Mouse (Mus musculus) forebrain, embryonic 15.5 days (tissue): ENCODE measurements around the gene Gorasp2. TPM values are rescaled to one million over a fixed set of nuclear protein-coding genes. Genes with fewer than 3 reads are reported as not detected.

ENCODE experiments used
- ATAC-seq: fragments of 200-750 bp; cut with Nextera tagmentation; replicated peaks from 2 replicates; pipeline ENCODE4 v1.8.0; 2017; ENCODE audit warnings: mild to moderate bottlenecking, moderate TSS enrichment, moderate library complexity
- H3K27ac ChIP-seq: fragments of 300-500 bp; sonication (generic); replicated peaks from 2 replicates; pipeline ENCODE4 v1.5.1; 2015; ENCODE audit warnings: mild to moderate bottlenecking, inconsistent platforms
- H3K27me3 ChIP-seq: fragments of 300-500 bp; sonication (generic); 2 replicates; pipeline ENCODE4 v1.6.1; 2015; ENCODE audit warnings: inconsistent platforms
- H3K36me3 ChIP-seq: fragments of 300-500 bp; sonication (generic); 2 replicates; pipeline ENCODE4 v1.6.1; 2015; ENCODE audit warnings: mild to moderate bottlenecking, inconsistent platforms
- H3K4me1 ChIP-seq: fragments of 300-500 bp; sonication (generic); 2 replicates; pipeline ENCODE4 v1.6.1; 2015; ENCODE audit warnings: inconsistent platforms
- H3K4me2 ChIP-seq: fragments of 300-500 bp; sonication (generic); replicated peaks from 2 replicates; pipeline ENCODE4 v1.6.1; 2015; ENCODE audit warnings: mild to moderate bottlenecking, inconsistent platforms
- H3K4me3 ChIP-seq: fragments of 300-500 bp; sonication (generic); 2 replicates; pipeline ENCODE4 v1.5.1; 2015; ENCODE audit warnings: mild to moderate bottlenecking, inconsistent platforms
- H3K9ac ChIP-seq: fragments of 300-500 bp; sonication (generic); replicated peaks from 2 replicates; pipeline ENCODE4 v1.6.1; 2015; ENCODE audit warnings: mild to moderate bottlenecking, inconsistent platforms
- H3K9me3 ChIP-seq: fragments of 300-500 bp; sonication (generic); 2 replicates; pipeline ENCODE4 v1.6.1; 2016; ENCODE audit warnings: inconsistent platforms
- WGBS: fragments of 180-500 bp; shearing (Covaris S2); methylation state at CpG from one replicate; pipeline ENCODE4 v1.1.7; 2015; ENCODE audit warnings: mixed read lengths; 5-methylcytosine and 5-hydroxymethylcytosine counted together
- polyA plus RNA-seq: library from polyadenylated mRNA; unstranded; fragments of >200 nt; fragmentation: Nextera tagmentation; extraction: Ambion mirVana; gene quantifications from 2 replicates; pipeline ENCODE4 v1.2.1, GENCODE M21; 2015

The Gorasp2 gene
- polyA plus RNA-seq, 1 experiment from 2014 or later = 125 TPM

- 89% methylated on average over 7 of the region's 7 CpGs for WGBS
- Histone ChIP-seq H3K27me3 (no peaks in the 10 kb centered on the region), H3K4me2 (no peak overlapping the region), H3K9ac (no peak overlapping the region), H3K4me1 (peaks cover 17% of the 10 kb centered on the region), H3K9me3 (no peaks in the 10 kb centered on the region), H3K27ac (no peak overlapping the region), H3K4me3 (no peak overlapping the region), H3K36me3 (no peaks in the 10 kb centered on the region)
- ATAC-seq = no peak
These were observed 5.6 kb downstream of the Gorasp2 start for GRCm38 (mm10) chr2:70667016-70667415.

- Histone ChIP-seq H3K4me3 (no peak overlapping the region), H3K9ac (no peak overlapping the region), H3K36me3 (no peaks in the 10 kb centered on the region), H3K4me1 (no peaks in the 10 kb centered on the region), H3K27me3 (no peaks in the 10 kb centered on the region), H3K4me2 (no peak overlapping the region), H3K27ac (no peak overlapping the region), H3K9me3 (no peaks in the 10 kb centered on the region)
- no peak for ATAC-seq
- WGBS = 83% methylated on average over 2 of the region's 2 CpGs
These were observed 7.9 kb downstream of the Gorasp2 start for GRCm38 (mm10) chr2:70669241-70669640.

GRCm38 (mm10) chr2:70669896-70670295 is 8.5 kb downstream of the Gorasp2 start:
- Histone ChIP-seq H3K9me3 (no peaks in the 10 kb centered on the region), H3K27ac (no peak overlapping the region), H3K4me2 (no peak overlapping the region), H3K4me1 (no peaks in the 10 kb centered on the region), H3K4me3 (no peak overlapping the region), H3K9ac (no peak overlapping the region), H3K27me3 (no peaks in the 10 kb centered on the region), H3K36me3 (no peaks in the 10 kb centered on the region)
- no peak for ATAC-seq
- WGBS = 87% methylated on average over 2 of the region's 2 CpGs

- Histone ChIP-seq H3K36me3 (no peaks in the 10 kb centered on the region), H3K27me3 (no peaks in the 10 kb centered on the region), H3K4me3 (no peak overlapping the region), H3K9me3 (no peaks in the 10 kb centered on the region), H3K9ac (no peak overlapping the region), H3K4me2 (no peak overlapping the region), H3K27ac (no peak overlapping the region), H3K4me1 (no peaks in the 10 kb centered on the region)
- ATAC-seq = no peak
- 76% methylated on average over 2 of the region's 2 CpGs for WGBS
These were observed 11.1 kb downstream of the Gorasp2 start for GRCm38 (mm10) chr2:70672476-70672875.

- H3K4me3 ChIP-seq = no peak overlapping the region
- peaks cover 7% of the 10 kb centered on the region for H3K36me3 ChIP-seq
- WGBS = 81% methylated on average over 7 of the region's 7 CpGs
- H3K4me1 ChIP-seq = no peaks in the 10 kb centered on the region
- H3K27ac ChIP-seq = no peak overlapping the region
- H3K9me3 ChIP-seq = no peaks in the 10 kb centered on the region
- no peak overlapping the region for H3K4me2 ChIP-seq
- no peak overlapping the region for H3K9ac ChIP-seq
- no peaks in the 10 kb centered on the region for H3K27me3 ChIP-seq
- no peak for ATAC-seq
These were observed 12.2 kb downstream of the Gorasp2 start for GRCm38 (mm10) chr2:70673445-70674126.

GRCm38 (mm10) chr2:70682324-70682723 is 20.9 kb downstream of the Gorasp2 start:
- Histone ChIP-seq H3K9ac (no peak overlapping the region), H3K27me3 (no peaks in the 10 kb centered on the region), H3K4me2 (no peak overlapping the region), H3K27ac (no peak overlapping the region), H3K4me3 (no peak overlapping the region), H3K36me3 (peaks cover 87% of the 10 kb centered on the region), H3K4me1 (no peaks in the 10 kb centered on the region), H3K9me3 (no peaks in the 10 kb centered on the region)
- WGBS = 91% methylated on average over 2 of the region's 2 CpGs
- no peak for ATAC-seq

- ATAC-seq = no peak
- no peak overlapping the region for H3K9ac ChIP-seq
- H3K9me3 ChIP-seq = no peaks in the 10 kb centered on the region
- no peak overlapping the region for H3K27ac ChIP-seq
- H3K4me3 ChIP-seq = no peak overlapping the region
- H3K36me3 ChIP-seq = peaks cover 79% of the 10 kb centered on the region
- no peaks in the 10 kb centered on the region for H3K4me1 ChIP-seq
- H3K27me3 ChIP-seq = no peaks in the 10 kb centered on the region
- 94% methylated on average over 21 of the region's 21 CpGs for WGBS
- no peak overlapping the region for H3K4me2 ChIP-seq
These were observed 27.2 kb downstream of the Gorasp2 start for GRCm38 (mm10) chr2:70688454-70689078.

GRCm38 (mm10) chr2:70690195-70690594 is 28.8 kb downstream of the Gorasp2 start:
- no peak overlapping the region for H3K4me3 ChIP-seq
- ATAC-seq = no peak
- H3K4me1 ChIP-seq = no peaks in the 10 kb centered on the region
- no peak overlapping the region for H3K27ac ChIP-seq
- no peaks in the 10 kb centered on the region for H3K27me3 ChIP-seq
- no peak overlapping the region for H3K4me2 ChIP-seq
- H3K9me3 ChIP-seq = no peaks in the 10 kb centered on the region
- no peak overlapping the region for H3K9ac ChIP-seq
- WGBS = 84% methylated on average over 11 of the region's 11 CpGs
- H3K36me3 ChIP-seq = peaks cover 63% of the 10 kb centered on the region

- Histone ChIP-seq H3K4me3 (no peak overlapping the region), H3K27me3 (no peaks in the 10 kb centered on the region), H3K27ac (no peak overlapping the region), H3K9ac (no peak overlapping the region), H3K36me3 (peaks cover 16% of the 10 kb centered on the region), H3K4me2 (no peak overlapping the region), H3K4me1 (no peaks in the 10 kb centered on the region), H3K9me3 (no peaks in the 10 kb centered on the region)
- 92% methylated on average over 10 of the region's 10 CpGs for WGBS
- no peak for ATAC-seq
These were observed 34.3 kb downstream of the Gorasp2 start for GRCm38 (mm10) chr2:70695712-70696111.

GRCm38 (mm10) chr2:70700851-70701250 is 39.5 kb downstream of the Gorasp2 start:
- 84% methylated on average over 3 of the region's 3 CpGs for WGBS
- ATAC-seq = no peak

GRCm38 (mm10) chr2:70701571-70701970 is 40.2 kb downstream of the Gorasp2 start:
- Histone ChIP-seq H3K36me3 (no peaks in the 10 kb centered on the region), H3K4me2 (no peak overlapping the region), H3K4me1 (0 out of 2 replicates have a peak, but pooled peaks cover 6% of the 10 kb centered on the region), H3K9ac (no peak overlapping the region), H3K27ac (no peak overlapping the region), H3K9me3 (no peaks in the 10 kb centered on the region), H3K27me3 (no peaks in the 10 kb centered on the region), H3K4me3 (no peak overlapping the region)
- WGBS = 77% methylated on average over 9 of the region's 9 CpGs
- no peak for ATAC-seq

More at GRCm38 (mm10) chr2:70700851-70701250, 39.5 kb downstream of the Gorasp2 start:
- no peaks in the 10 kb centered on the region for H3K27me3 ChIP-seq
- no peak overlapping the region for H3K9ac ChIP-seq
- 0 out of 2 replicates have a peak, but pooled peaks cover 6% of the 10 kb centered on the region for H3K4me1 ChIP-seq
- no peaks in the 10 kb centered on the region for H3K36me3 ChIP-seq
- H3K4me3 ChIP-seq = no peak overlapping the region
- no peak overlapping the region for H3K27ac ChIP-seq
- no peak overlapping the region for H3K4me2 ChIP-seq
- no peaks in the 10 kb centered on the region for H3K9me3 ChIP-seq

GRCm38 (mm10) chr2:70702403-70702802 is 41.0 kb downstream of the Gorasp2 start:
- H3K9me3 ChIP-seq = no peaks in the 10 kb centered on the region
- H3K36me3 ChIP-seq = no peaks in the 10 kb centered on the region
- H3K4me3 ChIP-seq = no peak overlapping the region
- no peak overlapping the region for H3K27ac ChIP-seq
- H3K9ac ChIP-seq = no peak overlapping the region
- no peak overlapping the region for H3K4me2 ChIP-seq
- no peaks in the 10 kb centered on the region for H3K27me3 ChIP-seq
- 0 out of 2 replicates have a peak, but pooled peaks cover 6% of the 10 kb centered on the region for H3K4me1 ChIP-seq
- 42% methylated on average over 4 of the region's 5 CpGs for WGBS
- ATAC-seq = no peak
